Mouse (Mus musculus) spleen, adult 2 months (tissue): ENCODE measurements around the gene Kcns3.

Experiments
- CTCF ChIP-seq: fragments of 200-500 bp; IDR thresholded peaks from 2 replicates; pipeline ENCODE4 v1.5.1; 2011; ENCODE audit warnings: mild to moderate bottlenecking, inconsistent platforms; ENCODE audit not compliant: insufficient read depth, insufficient read length, insufficient replicate concordance; ENCODE audit errors: extremely low read depth
- POLR2A ChIP-seq: fragments of 200-500 bp; IDR thresholded peaks from 2 replicates; pipeline ENCODE4 v1.6.1; 2011; ENCODE audit warnings: low read depth, low read length, inconsistent platforms

- TF ChIP-seq POLR2A = no peak
- TF ChIP-seq CTCF = no peak
Observed at GRCm38 (mm10) chr12:11144894-11145293, 6.0 kb downstream of the Kcns3 start.
